Mouse (Mus musculus) ovary, postnatal 14 days (tissue): Measurements from ENCODE around the gene Rsph4a.
"Not testable (repeated sequence)": the region's sequence is repeated elsewhere in the genome, so short reads cannot be mapped to it uniquely, and the experiment has no call there.

ENCODE experiments used
- DNase-seq: peaks from one replicate; pipeline ENCODE4 v3.0.0; 2022; ENCODE audit warnings: low spot score

Gene Rsph4a

GRCm38 (mm10) chr10:33904530-33905481, at the start of gene Rsph4a:
Rsph4a (plus strand) TSS chr10:33905111.
- peak; percentile 20 for DNase-seq

- no peak for DNase-seq
These were observed 47.5 kb upstream of the Rsph4a start, which contains the start of gene Sult3a1 for GRCm38 (mm10) chr10:33857421-33857820. Sult3a1 (plus strand) TSS chr10:33857721.

- DNase-seq, result no peak
These were observed 38.9 kb upstream of the Rsph4a start for GRCm38 (mm10) chr10:33865994-33866393.

- no peak for DNase-seq
These were observed 34.5 kb upstream of the Rsph4a start for GRCm38 (mm10) chr10:33870441-33870840.

GRCm38 (mm10) chr10:33872672-33873398, 32.1 kb upstream of the Rsph4a start:
- no peak for DNase-seq

GRCm38 (mm10) chr10:33882411-33882810, 22.5 kb upstream of the Rsph4a start:
- not testable (repeated sequence) for DNase-seq

GRCm38 (mm10) chr10:33901520-33901919, 3.4 kb upstream of the Rsph4a start:
- not testable (repeated sequence) for DNase-seq

- no peak for DNase-seq
These were observed 578 bp downstream of the Rsph4a start for GRCm38 (mm10) chr10:33905489-33905888.

- DNase-seq, result no peak
These were observed 35.8 kb downstream of the Rsph4a start for GRCm38 (mm10) chr10:33940702-33941101.

GRCm38 (mm10) chr10:33945390-33945789, 40.5 kb downstream of the Rsph4a start:
- no peak for DNase-seq

GRCm38 (mm10) chr10:33946336-33946735, 41.4 kb downstream of the Rsph4a start:
- DNase-seq, result no peak

- DNase-seq, result peak; percentile 67
These were observed 46.1 kb downstream of the Rsph4a start, which contains the start of gene Zup1 for GRCm38 (mm10) chr10:33950803-33951583. Zup1 (minus strand) TSS chr10:33951269.

- DNase-seq, result no peak
These were observed 47.6 kb downstream of the Rsph4a start for GRCm38 (mm10) chr10:33952509-33952908.
